Mouse (Mus musculus) Muller cell, postnatal 12 days (primary cell): Measurements from ENCODE around the gene Psmd14.

ENCODE experiments used
- DNase-seq: peaks from one replicate; pipeline ENCODE4 v3.0.0-alpha.2; 2015; ENCODE audit errors: inconsistent ontology term

The Psmd14 gene

DNA sequence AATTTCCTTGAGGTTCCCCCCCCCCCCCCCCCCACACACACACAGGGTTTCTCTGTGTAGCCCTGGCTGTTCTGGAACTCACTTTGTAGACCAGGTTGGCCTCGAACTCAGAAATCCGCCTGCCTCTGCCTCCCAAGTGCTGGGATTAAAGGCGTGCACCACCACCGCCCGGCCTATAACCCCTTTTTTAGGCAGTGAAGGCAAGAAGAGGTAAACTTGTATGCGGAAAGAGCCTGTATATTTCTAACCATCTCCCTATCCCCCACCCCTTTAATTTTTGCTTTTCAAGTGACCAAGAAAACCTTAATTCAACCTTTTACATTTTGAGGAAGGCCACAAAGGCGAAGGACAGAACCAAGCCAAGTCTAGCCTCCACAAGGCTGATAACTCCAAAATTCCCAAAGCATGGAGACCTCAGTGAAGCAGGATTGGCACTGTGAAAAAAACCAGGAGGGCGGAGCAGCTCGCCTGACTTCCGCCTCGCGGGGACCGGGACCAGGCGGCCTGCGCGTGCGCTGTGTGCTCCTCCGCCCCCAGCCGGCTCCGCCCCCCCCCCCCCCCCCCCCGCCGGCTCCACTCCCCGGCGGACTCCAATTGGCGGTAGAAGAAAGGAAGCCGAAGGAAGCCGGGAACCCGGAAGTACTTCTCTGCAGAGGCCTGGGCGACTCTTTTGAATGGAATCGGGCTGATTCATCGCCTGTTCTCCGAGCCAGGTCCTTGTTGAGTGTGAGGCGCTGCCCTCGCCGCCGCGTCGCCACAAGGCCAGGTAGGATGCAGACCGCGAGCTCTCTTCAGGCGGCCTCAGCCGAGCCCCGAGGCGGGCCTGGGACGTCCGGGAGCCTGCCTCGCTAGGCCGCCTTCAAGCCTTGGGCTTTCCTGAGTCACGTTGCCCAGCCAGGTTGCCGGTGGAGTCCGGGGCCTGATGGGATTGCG is at the start of gene Psmd14:
Psmd14 (plus strand) TSS at position 587 of the 933 bp plus-strand sequence.
- DNase-seq = peak; percentile 93

GRCm38 (mm10) chr2:61662833-61663232 is 48.7 kb upstream of the Psmd14 start:
- no peak for DNase-seq

- DNase-seq = no peak
These were observed 47.8 kb upstream of the Psmd14 start for GRCm38 (mm10) chr2:61663573-61664241.

GRCm38 (mm10) chr2:61667420-61667819 is 44.1 kb upstream of the Psmd14 start:
- no peak for DNase-seq

GRCm38 (mm10) chr2:61668260-61668659 is 43.2 kb upstream of the Psmd14 start:
- DNase-seq = peak; percentile 28

DNA sequence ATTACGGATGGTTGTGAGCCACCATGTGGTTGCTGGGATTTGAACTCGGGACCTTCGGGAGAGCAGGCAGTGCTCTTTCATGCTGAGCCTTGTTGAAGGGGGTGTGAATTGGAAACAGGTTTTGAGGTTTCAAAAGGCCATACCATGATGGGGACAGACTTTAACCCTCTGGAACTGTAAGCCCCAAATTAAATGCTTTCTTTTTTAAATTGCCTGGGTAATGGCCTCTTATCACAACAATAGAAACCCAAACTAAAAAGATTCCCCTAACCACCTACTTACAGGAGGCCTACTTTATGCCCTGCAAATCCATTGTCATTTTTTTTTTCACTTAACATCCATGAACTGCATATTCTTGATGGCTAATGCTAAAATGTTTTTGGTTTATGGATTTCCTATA is 36.9 kb upstream of the Psmd14 start:
- no peak for DNase-seq

GRCm38 (mm10) chr2:61681572-61681971 is 29.9 kb upstream of the Psmd14 start:
- DNase-seq = no peak

DNA sequence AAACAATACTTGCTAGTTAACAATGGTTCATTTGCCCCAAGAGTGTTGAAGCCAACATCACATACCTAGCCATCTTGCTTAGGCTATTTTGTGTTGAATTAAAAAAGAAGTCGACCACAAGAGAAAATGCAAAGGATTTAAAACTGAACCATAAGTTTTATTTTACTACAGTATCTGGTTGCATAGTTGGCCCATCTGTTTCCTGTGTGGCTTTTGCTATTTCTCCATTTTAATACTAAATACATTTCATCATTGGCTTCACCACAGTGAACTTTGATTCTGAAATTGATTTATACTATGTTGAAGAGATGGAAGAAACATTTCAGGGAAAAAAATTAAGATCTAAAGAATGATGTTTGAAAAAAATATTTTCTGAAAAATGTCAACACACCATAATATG is 25.0 kb upstream of the Psmd14 start:
- DNase-seq = no peak

DNA sequence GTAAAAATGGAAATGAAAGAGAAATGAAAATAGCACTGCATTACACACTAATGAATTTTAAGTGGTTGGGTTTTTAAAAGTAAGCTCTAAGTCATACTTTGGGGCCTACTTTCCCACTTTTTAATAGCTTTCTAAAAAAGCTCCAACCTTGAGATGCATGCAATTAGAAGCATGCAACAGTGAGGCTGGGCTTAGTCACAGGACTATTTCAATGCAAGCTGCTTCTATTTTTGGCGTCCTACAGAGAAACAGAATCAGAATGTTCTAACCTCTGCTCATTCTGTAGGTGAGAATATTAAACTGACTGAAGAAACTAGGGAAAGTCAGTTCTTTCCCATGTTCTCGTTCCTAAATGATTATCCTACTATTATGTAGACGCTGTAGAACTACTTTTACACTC is 22.4 kb upstream of the Psmd14 start:
- no peak for DNase-seq

DNA sequence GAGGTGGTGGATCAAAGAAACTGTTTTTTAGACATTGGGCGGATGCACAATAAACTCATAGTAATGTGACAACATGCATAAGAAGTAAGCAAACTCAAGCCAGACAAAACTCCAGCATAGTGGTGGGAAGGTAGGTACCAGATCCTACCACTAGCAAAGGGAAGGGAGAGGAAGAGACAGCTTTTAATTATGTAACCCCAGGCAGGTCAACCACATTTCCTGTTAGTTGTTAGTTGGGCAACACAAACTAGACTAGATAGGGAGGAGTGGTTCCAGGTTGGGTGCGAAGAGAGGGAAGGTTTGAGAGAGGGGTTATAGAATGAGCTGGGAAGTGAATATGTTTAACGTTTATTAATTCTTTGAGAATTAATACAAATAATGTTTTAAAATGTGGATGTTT is 1.9 kb upstream of the Psmd14 start:
- no peak for DNase-seq

- no peak for DNase-seq
These were observed 1.0 kb downstream of the Psmd14 start for GRCm38 (mm10) chr2:61712526-61712925.

GRCm38 (mm10) chr2:61722401-61722982 is 11.0 kb downstream of the Psmd14 start:
- DNase-seq = no peak

GRCm38 (mm10) chr2:61732802-61733486 is 21.4 kb downstream of the Psmd14 start:
- DNase-seq = no peak

DNA sequence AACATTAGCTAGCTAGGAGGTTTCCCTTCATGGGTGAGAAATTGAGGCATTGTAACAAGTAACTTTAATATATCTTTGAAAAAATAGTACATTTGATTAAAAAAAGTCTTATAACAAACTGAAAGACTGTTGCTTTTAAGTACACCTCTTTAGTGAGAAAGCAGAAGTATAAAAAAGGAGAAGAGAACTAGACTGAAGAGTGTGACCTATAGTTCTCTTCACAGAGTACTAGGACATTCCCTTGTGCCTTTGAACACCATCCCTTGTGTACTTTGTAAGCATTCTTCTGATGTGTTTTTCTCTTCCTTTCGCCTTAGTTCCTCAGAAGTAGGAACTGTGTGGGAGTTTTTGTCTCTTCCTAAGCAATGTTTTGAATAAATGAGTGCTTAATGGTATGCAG is 22.7 kb downstream of the Psmd14 start:
- no peak for DNase-seq

DNA sequence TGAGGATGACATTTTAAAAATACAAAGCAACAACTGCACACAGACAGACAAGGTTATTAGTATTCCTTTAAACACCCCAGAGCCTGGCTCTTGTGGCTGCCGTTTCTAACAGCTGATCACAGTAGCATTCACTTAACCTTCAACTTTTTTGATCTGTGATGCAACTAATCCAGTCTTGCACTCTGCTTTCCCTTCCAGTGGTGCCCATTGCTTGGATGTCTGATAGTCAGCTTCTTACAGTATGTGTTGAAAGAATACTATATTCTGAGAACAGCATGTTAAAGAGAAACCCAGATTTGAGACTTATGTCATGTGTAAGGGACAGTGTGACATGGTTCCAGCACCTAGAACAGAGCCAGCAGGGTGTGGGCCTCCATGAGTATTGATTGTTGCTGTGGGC is 34.6 kb downstream of the Psmd14 start:
- no peak for DNase-seq

GRCm38 (mm10) chr2:61746580-61746979 is 35.1 kb downstream of the Psmd14 start:
- no peak for DNase-seq

- no peak for DNase-seq
These were observed 35.9 kb downstream of the Psmd14 start for GRCm38 (mm10) chr2:61747411-61747810.

DNA sequence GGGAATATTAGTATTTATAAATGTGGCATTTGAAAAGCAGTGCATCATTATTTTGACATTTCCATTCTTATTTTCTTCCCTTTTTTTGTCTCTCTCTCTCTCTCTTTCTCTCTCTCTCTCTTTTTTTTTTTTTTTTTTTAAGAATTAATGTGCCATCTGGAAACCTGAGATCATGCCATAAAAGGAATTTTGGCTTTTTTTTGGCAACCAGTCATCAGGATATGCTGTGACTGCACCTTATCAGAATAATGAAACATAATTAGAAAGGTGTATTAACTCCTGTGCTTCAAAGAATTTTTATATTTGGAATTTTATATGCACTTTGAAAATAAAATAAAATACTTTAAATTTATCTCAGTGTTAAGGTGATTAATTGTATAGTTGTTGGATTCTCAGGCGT is 39.2 kb downstream of the Psmd14 start:
- no peak for DNase-seq

DNA sequence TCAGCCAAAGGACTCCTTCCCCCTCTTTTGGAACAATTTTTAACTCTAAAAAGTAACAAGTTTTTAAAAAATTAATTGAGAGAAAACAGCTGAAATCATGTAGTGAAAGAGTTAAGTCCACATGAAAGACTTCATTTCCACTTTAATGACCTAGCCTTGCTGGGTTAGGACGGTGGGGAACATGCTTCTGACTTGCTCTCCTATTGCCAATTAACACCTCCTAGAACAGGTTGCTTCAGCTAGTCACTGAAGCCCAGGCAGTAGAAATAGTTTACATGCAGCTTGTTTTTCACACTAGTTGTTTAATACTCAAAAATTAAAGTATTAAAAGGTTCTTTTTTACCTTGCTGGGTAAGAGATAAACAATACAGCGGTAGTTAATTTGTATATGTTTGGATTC is 39.8 kb downstream of the Psmd14 start:
- no peak for DNase-seq

GRCm38 (mm10) chr2:61752362-61752761 is 40.9 kb downstream of the Psmd14 start:
- no peak for DNase-seq

- no peak for DNase-seq
These were observed 43.5 kb downstream of the Psmd14 start for GRCm38 (mm10) chr2:61754989-61755388.

DNA sequence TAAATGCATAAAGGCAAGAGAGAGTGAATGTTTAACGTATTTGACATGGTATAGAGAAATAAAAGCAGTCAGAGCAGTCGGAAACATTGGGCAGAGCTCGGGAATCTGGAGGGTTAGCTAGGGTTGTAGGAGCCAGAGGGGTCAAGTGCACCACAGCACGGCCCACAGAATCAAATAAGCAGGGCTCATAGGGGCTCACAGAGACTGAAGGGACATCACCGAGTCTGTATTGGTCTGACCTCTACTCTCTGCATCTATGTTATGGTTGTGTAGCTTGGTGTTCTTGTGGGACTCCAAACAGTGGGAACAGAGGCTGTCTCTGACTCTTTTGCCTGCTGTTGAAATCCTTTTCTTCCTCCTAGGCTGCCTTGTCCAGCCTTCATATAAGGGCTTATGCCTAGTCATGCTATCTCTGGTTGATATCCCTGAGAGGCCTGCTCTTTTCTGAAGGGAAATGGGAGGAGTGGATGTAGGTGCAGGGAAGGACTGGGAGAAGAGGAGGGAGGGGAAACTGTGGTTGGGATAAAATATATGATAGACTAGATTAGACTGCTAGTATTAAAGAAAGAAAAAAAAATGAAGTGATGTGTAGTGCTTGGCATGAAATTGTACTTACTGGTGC is 47.9 kb downstream of the Psmd14 start:
- no peak for DNase-seq
